Mouse (Mus musculus): ENCODE measurements around the gene S1pr2. TPM values are rescaled to one million over a fixed set of nuclear protein-coding genes. Genes with fewer than 3 reads are reported as not detected.

The S1pr2 gene
- polyA plus RNA-seq, 1 experiment from 2014 or later = 16.9 TPM

- Histone ChIP-seq H3K4me3 (no peak overlapping the region), H3K9me3 (replicated peaks) (no peaks in the 10 kb centered on the region), H3K27ac (no peak overlapping the region), H3K27me3 (no peaks in the 10 kb centered on the region), H3K4me1 (replicated peaks) (no peaks in the 10 kb centered on the region), H3K4me2 (no peak overlapping the region), H3K9ac (no peak overlapping the region), H3K36me3 (no peaks in the 10 kb centered on the region)
- ATAC-seq (replicated peaks; ENCODE audit: insufficient number of reproducible peaks, insufficient read depth, low FRiP score, low read depth) = no peak
- WGBS = 82% methylated on average over 8 of the region's 8 CpGs
Observed at GRCm38 (mm10) chr9:20997065-20997464, 20.5 kb upstream of the S1pr2 start.

GRCm38 (mm10) chr9:20995069-20995468 lies 18.5 kb upstream of the S1pr2 start:
- no peak overlapping the region for H3K27ac ChIP-seq
- H3K9ac ChIP-seq = no peak overlapping the region
- no peak overlapping the region for H3K4me3 ChIP-seq
- H3K9me3 ChIP-seq (replicated peaks) = no peaks in the 10 kb centered on the region
- H3K36me3 ChIP-seq = no peaks in the 10 kb centered on the region
- no peaks in the 10 kb centered on the region for H3K27me3 ChIP-seq
- H3K4me1 ChIP-seq (replicated peaks) = peaks cover 6% of the 10 kb centered on the region
- ATAC-seq (replicated peaks; ENCODE audit: insufficient number of reproducible peaks, insufficient read depth, low FRiP score, low read depth) = no peak
- H3K4me2 ChIP-seq = no peak overlapping the region
- 75% methylated on average over 3 of the region's 3 CpGs for WGBS

- Histone ChIP-seq H3K27me3 (0 out of 2 replicates have a peak, but pooled peaks cover 3% of the 10 kb centered on the region), H3K4me1 (replicated peaks) (peaks cover 6% of the 10 kb centered on the region), H3K9ac (no peak overlapping the region), H3K4me2 (no peak overlapping the region), H3K9me3 (replicated peaks) (no peaks in the 10 kb centered on the region), H3K36me3 (no peaks in the 10 kb centered on the region), H3K27ac (no peak overlapping the region), H3K4me3 (no peak overlapping the region)
- no peak for ATAC-seq (replicated peaks; ENCODE audit: insufficient number of reproducible peaks, insufficient read depth, low FRiP score, low read depth)
- WGBS = 37% methylated on average over 5 of the region's 5 CpGs
Observed at GRCm38 (mm10) chr9:20993165-20993898, 16.8 kb upstream of the S1pr2 start.

GRCm38 (mm10) chr9:20991587-20991986 lies 15.0 kb upstream of the S1pr2 start:
- H3K27ac ChIP-seq = no peak overlapping the region
- no peak for ATAC-seq (replicated peaks; ENCODE audit: insufficient number of reproducible peaks, insufficient read depth, low FRiP score, low read depth)
- WGBS = 87% methylated on average over 4 of the region's 4 CpGs

GRCm38 (mm10) chr9:20990861-20991260 lies 14.3 kb upstream of the S1pr2 start:
- Histone ChIP-seq H3K27me3 (0 out of 2 replicates have a peak, but pooled peaks cover 5% of the 10 kb centered on the region), H3K9ac (no peak overlapping the region; the same call in 1 of the 2 replicates), H3K4me3 (no peak overlapping the region), H3K27ac (no peak overlapping the region), H3K4me1 (replicated peaks) (peaks cover 6% of the 10 kb centered on the region), H3K9me3 (replicated peaks) (no peaks in the 10 kb centered on the region), H3K4me2 (peak overlapping the region; percentile 52), H3K36me3 (no peaks in the 10 kb centered on the region)
- 7% methylated on average over 10 of the region's 10 CpGs for WGBS
- no peak for ATAC-seq (replicated peaks; ENCODE audit: insufficient number of reproducible peaks, insufficient read depth, low FRiP score, low read depth)

More at GRCm38 (mm10) chr9:20991587-20991986, 15.0 kb upstream of the S1pr2 start:
- H3K4me1 ChIP-seq (replicated peaks) = peaks cover 6% of the 10 kb centered on the region
- 0 out of 2 replicates have a peak, but pooled peaks cover 5% of the 10 kb centered on the region for H3K27me3 ChIP-seq
- no peak overlapping the region for H3K4me2 ChIP-seq
- H3K9ac ChIP-seq = no peak overlapping the region
- no peak overlapping the region for H3K4me3 ChIP-seq
- H3K9me3 ChIP-seq (replicated peaks) = no peaks in the 10 kb centered on the region
- no peaks in the 10 kb centered on the region for H3K36me3 ChIP-seq

- Histone ChIP-seq H3K9me3 (replicated peaks) (no peaks in the 10 kb centered on the region), H3K4me1 (replicated peaks) (peaks cover 13% of the 10 kb centered on the region), H3K27ac (no peak overlapping the region; the same call in 1 of the 2 replicates), H3K4me2 (no peak overlapping the region), H3K36me3 (no peaks in the 10 kb centered on the region), H3K4me3 (no peak overlapping the region), H3K27me3 (0 out of 2 replicates have a peak, but pooled peaks cover 5% of the 10 kb centered on the region), H3K9ac (no peak overlapping the region)
- 19% methylated on average over 7 of the region's 7 CpGs for WGBS
- ATAC-seq (replicated peaks; ENCODE audit: insufficient number of reproducible peaks, insufficient read depth, low FRiP score, low read depth) = no peak
Observed at GRCm38 (mm10) chr9:20987953-20988352, 11.4 kb upstream of the S1pr2 start.

GRCm38 (mm10) chr9:20986952-20987686 lies 10.5 kb upstream of the S1pr2 start:
- Histone ChIP-seq H3K27me3 (0 out of 2 replicates have a peak, but pooled peaks cover 5% of the 10 kb centered on the region), H3K36me3 (no peaks in the 10 kb centered on the region), H3K4me3 (no peak overlapping the region), H3K27ac (peak overlapping the region; percentile 41; the same call in 1 of the 2 replicates), H3K9ac (no peak overlapping the region), H3K9me3 (replicated peaks) (no peaks in the 10 kb centered on the region), H3K4me2 (no peak overlapping the region), H3K4me1 (replicated peaks) (peaks cover 14% of the 10 kb centered on the region)
- WGBS = 48% methylated on average over 15 of the region's 15 CpGs
- ATAC-seq (replicated peaks; ENCODE audit: insufficient number of reproducible peaks, insufficient read depth, low FRiP score, low read depth) = peak; percentile 59; the same call in 1 of the 2 replicates

- Histone ChIP-seq H3K4me1 (replicated peaks) (peaks cover 18% of the 10 kb centered on the region), H3K9ac (no peak overlapping the region), H3K4me3 (no peak overlapping the region), H3K4me2 (no peak overlapping the region), H3K27me3 (0 out of 2 replicates have a peak, but pooled peaks cover under 1% of the 10 kb centered on the region), H3K9me3 (replicated peaks) (no peaks in the 10 kb centered on the region), H3K36me3 (no peaks in the 10 kb centered on the region), H3K27ac (no peak overlapping the region)
- no peak for ATAC-seq (replicated peaks; ENCODE audit: insufficient number of reproducible peaks, insufficient read depth, low FRiP score, low read depth)
- WGBS = 29% methylated on average over 5 of the region's 5 CpGs
Observed at GRCm38 (mm10) chr9:20983169-20983568, 6.6 kb upstream of the S1pr2 start.

GRCm38 (mm10) chr9:20982171-20982570 lies 5.6 kb upstream of the S1pr2 start:
- 67% methylated on average over 3 of the region's 3 CpGs for WGBS
- ATAC-seq (replicated peaks; ENCODE audit: insufficient number of reproducible peaks, insufficient read depth, low FRiP score, low read depth) = no peak
- H3K4me3 ChIP-seq = no peak overlapping the region

GRCm38 (mm10) chr9:20979769-20980168 lies 3.2 kb upstream of the S1pr2 start:
- 87% methylated on average over 7 of the region's 7 CpGs for WGBS
- H3K9me3 ChIP-seq (replicated peaks) = no peaks in the 10 kb centered on the region
- no peak overlapping the region for H3K4me3 ChIP-seq
- no peak overlapping the region for H3K27ac ChIP-seq
- no peak for ATAC-seq (replicated peaks; ENCODE audit: insufficient number of reproducible peaks, insufficient read depth, low FRiP score, low read depth)
- no peak overlapping the region for H3K9ac ChIP-seq
- H3K4me2 ChIP-seq = no peak overlapping the region
- H3K36me3 ChIP-seq = no peaks in the 10 kb centered on the region
- H3K27me3 ChIP-seq = no peaks in the 10 kb centered on the region
- peaks cover 37% of the 10 kb centered on the region for H3K4me1 ChIP-seq (replicated peaks)

More at GRCm38 (mm10) chr9:20982171-20982570, 5.6 kb upstream of the S1pr2 start:
- H3K9me3 ChIP-seq (replicated peaks) = no peaks in the 10 kb centered on the region
- H3K27me3 ChIP-seq = no peaks in the 10 kb centered on the region
- H3K9ac ChIP-seq = no peak overlapping the region
- H3K27ac ChIP-seq = no peak overlapping the region
- no peak overlapping the region for H3K4me2 ChIP-seq
- peaks cover 20% of the 10 kb centered on the region for H3K4me1 ChIP-seq (replicated peaks)
- H3K36me3 ChIP-seq = no peaks in the 10 kb centered on the region

- H3K36me3 ChIP-seq = no peaks in the 10 kb centered on the region
- WGBS = 59% methylated on average over 5 of the region's 5 CpGs
- no peak for ATAC-seq (replicated peaks; ENCODE audit: insufficient number of reproducible peaks, insufficient read depth, low FRiP score, low read depth)
- peaks cover 42% of the 10 kb centered on the region for H3K4me1 ChIP-seq (replicated peaks)
- H3K9me3 ChIP-seq (replicated peaks) = no peaks in the 10 kb centered on the region
- no peak overlapping the region for H3K4me2 ChIP-seq
- H3K27me3 ChIP-seq = no peaks in the 10 kb centered on the region
- no peak overlapping the region for H3K4me3 ChIP-seq
- peak overlapping the region; percentile 65 for H3K27ac ChIP-seq
- 0 out of 2 replicates have a peak overlapping the region, but pooled peaks have one; percentile 6 for H3K9ac ChIP-seq
Observed at GRCm38 (mm10) chr9:20979181-20979580, 2.6 kb upstream of the S1pr2 start.

Measured in heart, embryonic 15.5 days (tissue).